Mouse (Mus musculus): ENCODE data around the gene Msantd3.

Msantd3 gene

GRCm38 (mm10) chr4:48554132-48554531 is 14.4 kb downstream of the Msantd3 start:
- DNase-seq (ENCODE audit: low spot score in 2 of 2), result no peak

GRCm38 (mm10) chr4:48555729-48556128 is 16.0 kb downstream of the Msantd3 start:
- no peak for DNase-seq (ENCODE audit: low spot score in 2 of 2)

- DNase-seq (ENCODE audit: low spot score in 2 of 2), result no peak
These were observed 19.9 kb downstream of the Msantd3 start for GRCm38 (mm10) chr4:48559652-48560051.

- no peak for DNase-seq (ENCODE audit: low spot score in 2 of 2)
These were observed 22.1 kb downstream of the Msantd3 start for GRCm38 (mm10) chr4:48561824-48562223.

- no peak for DNase-seq (ENCODE audit: low spot score in 2 of 2)
These were observed 25.2 kb downstream of the Msantd3 start for GRCm38 (mm10) chr4:48564962-48565361.

- DNase-seq (ENCODE audit: low spot score in 2 of 2), result no peak
These were observed 36.6 kb downstream of the Msantd3 start for GRCm38 (mm10) chr4:48576361-48576760.

- DNase-seq (ENCODE audit: low spot score in 2 of 2), result no peak
These were observed 38.1 kb downstream of the Msantd3 start for GRCm38 (mm10) chr4:48577831-48578230.

- DNase-seq (ENCODE audit: low spot score in 2 of 2), result no peak
These were observed 38.7 kb downstream of the Msantd3 start for GRCm38 (mm10) chr4:48578399-48578798.

- DNase-seq (ENCODE audit: low spot score in 2 of 2), result no peak
These were observed 39.9 kb downstream of the Msantd3 start for GRCm38 (mm10) chr4:48579475-48580110.

GRCm38 (mm10) chr4:48581201-48581600 is 41.5 kb downstream of the Msantd3 start:
- no peak for DNase-seq (ENCODE audit: low spot score in 2 of 2)

- no peak for DNase-seq (ENCODE audit: low spot score in 2 of 2)
These were observed 42.3 kb downstream of the Msantd3 start for GRCm38 (mm10) chr4:48581993-48582392.

- DNase-seq (ENCODE audit: low spot score in 2 of 2), result no peak
These were observed 43.2 kb downstream of the Msantd3 start for GRCm38 (mm10) chr4:48582941-48583340.

- no peak for DNase-seq (ENCODE audit: low spot score in 2 of 2)
These were observed 44.9 kb downstream of the Msantd3 start, which contains the start of gene Tmeff1 for GRCm38 (mm10) chr4:48584421-48585240. TSS of gene Tmeff1 (plus strand) at chr4:48585174.

- no peak for DNase-seq (ENCODE audit: low spot score in 2 of 2)
These were observed 45.7 kb downstream of the Msantd3 start for GRCm38 (mm10) chr4:48585241-48586098.

- DNase-seq (ENCODE audit: low spot score in 2 of 2), result no peak
These were observed 46.5 kb downstream of the Msantd3 start for GRCm38 (mm10) chr4:48586099-48586821.

GRCm38 (mm10) chr4:48587526-48587925 is 47.8 kb downstream of the Msantd3 start:
- DNase-seq (ENCODE audit: low spot score in 2 of 2), result no peak

- no peak for DNase-seq (ENCODE audit: low spot score in 2 of 2)
These were observed 48.8 kb downstream of the Msantd3 start for GRCm38 (mm10) chr4:48588576-48588975.

- no peak for DNase-seq (ENCODE audit: low spot score in 2 of 2)
These were observed 51.1 kb downstream of the Msantd3 start for GRCm38 (mm10) chr4:48590862-48591261.

GRCm38 (mm10) chr4:48591390-48591789 is 51.7 kb downstream of the Msantd3 start:
- no peak for DNase-seq (ENCODE audit: low spot score in 2 of 2)

GRCm38 (mm10) chr4:48592328-48592727 is 52.6 kb downstream of the Msantd3 start:
- DNase-seq (ENCODE audit: low spot score in 2 of 2), result no peak

- no peak for DNase-seq (ENCODE audit: low spot score in 2 of 2)
These were observed 53.1 kb downstream of the Msantd3 start for GRCm38 (mm10) chr4:48592844-48593243.
